Mouse (Mus musculus) lung, postnatal 10 days (tissue): ENCODE measurements around the gene Zfp961.
"Not testable (repeated sequence)": the region's sequence is repeated elsewhere in the genome, so short reads cannot be mapped to it uniquely, and the experiment has no call there.

Experiments used
- DNase-seq: peaks from one replicate; pipeline ENCODE4 v3.0.0; 2021

Gene Zfp961

DNA sequence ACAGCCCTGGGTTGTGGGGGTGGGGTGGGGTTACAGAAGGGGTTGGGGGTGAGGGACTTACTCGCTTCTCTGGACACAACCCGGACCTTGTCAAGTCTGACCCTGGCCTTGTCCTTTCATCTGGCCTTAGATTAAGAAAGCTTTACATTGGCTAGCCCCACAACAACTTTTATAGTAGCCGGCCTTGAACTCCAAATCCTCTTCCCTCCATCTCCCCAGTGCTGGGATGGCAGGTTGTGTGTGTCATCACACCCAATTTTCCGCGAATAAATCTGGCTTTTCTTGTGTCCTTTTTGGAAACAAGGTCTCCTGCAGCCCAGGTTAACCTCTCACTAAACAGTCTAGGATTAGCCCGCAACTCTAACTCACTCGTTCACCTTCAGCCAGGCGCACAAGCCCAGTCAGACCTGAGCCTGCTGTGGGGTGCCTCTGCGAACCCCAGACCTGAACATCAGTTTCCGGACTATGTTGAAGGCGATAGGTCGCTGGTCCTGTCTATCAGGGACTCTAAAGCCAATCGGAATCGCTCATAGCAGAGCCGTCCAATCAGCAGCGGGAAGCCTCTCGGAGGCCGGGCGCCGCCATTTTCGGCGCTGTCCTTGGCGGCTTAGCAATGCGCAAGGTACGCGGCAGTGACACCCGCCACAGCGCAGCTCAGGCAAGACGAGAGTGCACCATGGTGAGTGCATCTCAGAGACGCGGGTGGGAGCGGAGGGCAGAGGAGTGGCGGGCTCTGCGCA, at the start of gene Zfp961:
Zfp961 (plus strand) TSS at position 557 of the 740 bp plus-strand sequence.
- peak; percentile 99 for DNase-seq

DNA sequence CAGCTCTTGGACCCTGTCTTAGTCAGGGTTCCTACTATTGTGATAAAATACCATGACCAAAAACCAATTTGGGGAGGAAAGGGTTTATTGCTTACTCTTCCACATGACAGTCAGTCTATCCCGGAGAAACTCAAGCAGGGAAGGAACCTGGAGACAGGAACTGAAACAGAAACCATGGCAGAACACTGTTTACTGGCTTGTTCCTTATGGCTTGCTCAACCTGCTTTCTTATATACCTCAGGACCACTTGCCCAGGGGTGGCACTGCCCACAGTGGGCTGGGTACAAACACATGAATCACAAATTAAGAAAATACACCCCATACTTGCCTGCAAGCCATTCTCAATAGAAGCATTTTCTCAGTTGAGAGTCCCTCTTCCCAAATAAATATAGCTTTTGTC, 47.8 kb upstream of the Zfp961 start:
- not testable (repeated sequence) for DNase-seq

DNA sequence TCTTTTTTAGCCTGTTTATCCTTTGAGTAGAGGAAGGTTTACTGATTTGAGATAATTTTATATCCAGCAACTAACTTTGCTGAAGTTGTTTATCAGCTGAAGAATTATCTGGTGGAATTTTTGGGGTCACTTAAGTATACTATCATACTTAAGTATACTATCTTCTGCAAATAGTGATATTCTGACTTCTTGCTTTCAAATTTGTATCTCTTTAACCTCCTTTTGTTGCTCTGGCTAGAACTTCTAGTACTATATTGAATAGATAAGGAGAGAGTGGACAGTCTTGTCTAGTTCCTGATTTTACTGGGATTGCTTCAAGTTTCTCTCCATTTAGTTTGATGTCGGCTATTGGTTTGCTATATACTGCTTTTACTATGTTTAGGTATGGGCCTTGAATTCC, 44.0 kb upstream of the Zfp961 start:
- DNase-seq, result no peak

GRCm38 (mm10) chr8:71907798-71908257, 43.0 kb upstream of the Zfp961 start:
- no peak for DNase-seq

GRCm38 (mm10) chr8:71908309-71909261, 42.3 kb upstream of the Zfp961 start, which contains the start of the genes Zfp882 and Zfp617:
TSS of gene Zfp882 (plus strand) at chr8:71908608.
TSS of gene Zfp617 (plus strand) at chr8:71908635.
- DNase-seq, result peak; percentile 92

- DNase-seq, result no peak
These were observed 38.6 kb upstream of the Zfp961 start for GRCm38 (mm10) chr8:71912286-71912685.

DNA sequence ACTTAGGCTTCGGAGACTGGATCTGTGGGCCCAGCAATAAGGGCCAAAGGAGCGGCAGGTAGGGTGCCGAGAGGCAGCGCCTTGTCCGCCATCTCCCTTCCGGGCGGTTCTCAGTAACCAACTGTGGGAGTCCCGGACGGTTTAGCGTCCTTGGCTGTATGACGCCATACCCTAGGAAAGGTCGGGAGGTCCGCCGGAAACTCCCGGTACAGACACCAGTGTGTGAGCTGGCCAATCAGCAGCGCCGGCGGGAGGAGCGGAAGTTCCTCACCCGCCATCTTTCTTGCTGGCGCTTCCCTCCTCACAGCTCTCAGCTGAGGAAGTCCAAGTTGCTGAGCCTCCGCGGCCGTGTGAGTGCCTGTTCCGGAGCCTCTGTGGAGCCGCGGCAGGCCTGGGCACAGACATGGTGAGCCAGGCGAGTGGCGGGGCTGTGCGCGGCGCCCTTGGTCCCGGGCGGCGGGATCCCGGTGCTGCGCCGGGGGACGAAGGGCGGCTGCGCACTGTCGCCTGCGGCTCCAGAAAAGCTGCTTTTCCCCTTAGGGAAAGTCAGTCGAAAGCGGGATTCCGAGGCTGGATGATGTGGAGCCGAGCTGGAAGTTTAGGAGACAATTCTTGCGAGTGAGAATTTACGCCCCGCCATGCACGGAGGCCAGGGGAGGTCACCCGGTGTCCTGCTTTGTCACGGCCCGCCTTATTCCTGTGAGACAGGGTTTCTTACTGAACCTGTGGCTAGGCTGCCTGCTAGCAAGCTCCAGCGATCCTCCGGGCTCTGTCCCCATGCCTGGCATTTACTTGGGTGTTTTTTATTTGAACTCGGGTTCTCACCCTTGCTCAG, 28.1 kb upstream of the Zfp961 start:
- peak; percentile 97 for DNase-seq

GRCm38 (mm10) chr8:71925791-71926190, 25.0 kb upstream of the Zfp961 start:
- no peak for DNase-seq

DNA sequence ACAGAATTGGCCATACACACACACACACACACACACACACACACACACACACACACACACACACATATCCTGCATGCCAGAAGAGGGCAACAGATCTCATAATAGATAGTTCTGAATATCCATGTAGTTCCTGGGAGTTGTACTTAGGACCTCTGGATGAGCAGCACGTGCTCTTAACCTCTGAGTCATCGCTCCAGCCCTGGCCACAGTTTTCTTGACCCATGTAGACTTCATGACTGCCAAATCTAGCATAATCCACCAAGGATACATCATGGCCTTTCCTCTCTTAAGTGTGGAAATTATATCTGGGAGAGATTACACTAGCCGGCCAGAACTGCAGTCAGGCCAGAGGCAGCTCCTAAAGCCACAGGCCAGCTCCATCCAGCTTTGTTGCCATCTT, 24.3 kb upstream of the Zfp961 start:
- DNase-seq, result no peak

DNA sequence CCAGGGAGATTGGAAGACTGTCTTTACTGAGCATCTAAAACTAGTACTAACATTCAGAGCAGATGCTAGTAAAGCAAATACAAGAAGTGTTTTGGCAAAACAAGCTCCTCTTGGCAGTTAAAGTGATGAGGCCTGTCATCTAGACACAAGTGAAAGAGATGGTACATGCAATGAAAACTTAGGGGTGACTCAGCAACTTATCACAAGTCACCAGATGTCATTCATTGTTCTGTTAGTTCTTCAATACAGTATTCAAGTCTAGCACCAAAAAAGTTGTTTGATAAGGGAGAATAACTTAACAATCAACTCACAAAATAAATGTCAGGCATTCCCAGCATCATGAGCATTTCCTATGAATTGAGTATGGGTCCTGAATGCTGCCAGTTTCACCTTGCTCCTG, 23.1 kb upstream of the Zfp961 start:
- no peak for DNase-seq

DNA sequence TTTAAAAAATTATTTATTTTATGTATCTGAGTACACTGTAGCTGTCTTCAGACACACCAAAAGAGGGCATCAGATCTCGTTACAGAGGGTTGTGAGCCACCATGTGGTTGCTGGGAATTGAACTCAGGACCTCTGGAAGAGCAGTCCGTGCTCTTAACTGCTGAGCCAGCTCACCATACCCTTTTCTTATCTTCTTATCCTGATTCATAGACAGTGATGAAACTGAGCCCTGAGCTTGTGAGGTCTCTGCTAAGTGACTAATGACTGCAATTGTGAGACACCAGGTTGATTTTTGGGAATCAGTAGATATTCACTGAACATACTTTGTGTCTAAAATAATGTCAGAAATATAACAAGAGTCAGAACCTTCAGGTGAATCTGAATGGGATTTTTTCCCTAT, 12.8 kb upstream of the Zfp961 start:
- DNase-seq, result not testable (repeated sequence)

GRCm38 (mm10) chr8:71940293-71941208, 10.3 kb upstream of the Zfp961 start:
- no peak for DNase-seq

DNA sequence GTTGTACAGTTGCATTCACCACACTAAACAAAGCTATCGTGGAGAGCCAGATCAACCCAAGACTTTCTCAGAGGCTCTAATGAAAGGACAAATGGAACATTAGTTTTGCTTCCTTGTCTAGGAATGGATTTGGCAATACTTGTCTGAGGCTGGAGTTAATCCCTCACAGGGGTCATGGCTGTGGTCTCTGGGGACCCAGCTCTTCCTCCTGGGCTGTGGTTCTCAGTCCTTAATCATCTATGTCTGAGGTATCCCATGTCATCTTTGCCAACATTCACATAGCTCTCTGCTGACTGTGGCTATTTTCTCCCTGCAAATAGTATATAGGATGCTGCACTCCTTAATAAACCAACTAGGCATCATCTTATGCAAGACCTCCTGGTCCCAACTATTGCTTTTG, 9.1 kb upstream of the Zfp961 start:
- DNase-seq, result no peak

DNA sequence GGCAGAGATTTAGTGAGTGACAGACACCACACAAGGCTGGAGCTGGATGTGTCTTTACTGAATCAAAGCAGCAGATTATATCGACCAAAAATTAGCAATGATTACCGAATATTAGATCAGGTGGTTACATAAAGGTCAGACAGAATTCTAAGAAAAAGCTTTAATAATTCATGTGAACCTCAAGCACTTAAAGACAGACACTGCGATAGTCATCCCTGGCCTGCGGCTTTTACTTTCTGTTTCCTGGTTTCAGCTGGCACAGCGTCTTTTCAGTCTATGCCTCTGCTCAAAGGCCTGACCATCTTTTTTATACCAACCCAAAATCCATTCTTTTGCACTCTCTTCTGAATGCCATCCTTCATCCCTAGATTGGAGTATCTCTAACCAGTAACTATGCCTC, 2.2 kb upstream of the Zfp961 start:
- no peak for DNase-seq

- no peak for DNase-seq
These were observed 761 bp downstream of the Zfp961 start for GRCm38 (mm10) chr8:71951436-71952161.

GRCm38 (mm10) chr8:71952489-71952888, 1.7 kb downstream of the Zfp961 start:
- no peak for DNase-seq

- DNase-seq, result not testable (repeated sequence)
These were observed 2.3 kb downstream of the Zfp961 start for GRCm38 (mm10) chr8:71952961-71953700.

DNA sequence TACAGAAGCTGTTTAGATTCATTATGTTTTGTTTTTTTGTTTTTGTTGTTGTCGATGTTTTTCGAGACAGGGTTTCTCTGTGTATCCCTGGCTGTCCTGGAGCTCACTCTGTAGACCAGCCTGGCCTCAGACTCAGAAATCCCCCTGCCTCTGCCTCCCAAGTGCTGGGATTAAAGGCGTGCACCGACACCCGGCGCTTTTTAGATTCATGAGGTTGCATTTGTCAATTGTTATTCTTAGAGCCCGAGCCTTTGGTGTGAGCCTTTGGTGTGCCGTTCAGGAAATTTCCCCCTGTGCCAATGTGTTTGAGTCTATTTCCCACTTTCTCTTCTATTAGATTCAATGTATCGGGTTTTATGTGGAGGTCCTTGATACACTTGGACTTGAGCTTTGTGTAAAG, 3.8 kb downstream of the Zfp961 start:
- DNase-seq, result no peak

- DNase-seq, result no peak
These were observed 9.6 kb downstream of the Zfp961 start for GRCm38 (mm10) chr8:71960483-71960882.

- DNase-seq, result no peak
These were observed 11.0 kb downstream of the Zfp961 start for GRCm38 (mm10) chr8:71961796-71962195.
